Mouse (Mus musculus) retina, embryonic 14.5 days (tissue): Measurements from ENCODE around the gene Ccdc89.

Experiments used
- DNase-seq: peaks from one replicate; pipeline ENCODE4 v3.0.0-alpha.2; 2015; ENCODE audit warnings: low spot score

Gene Ccdc89

DNA sequence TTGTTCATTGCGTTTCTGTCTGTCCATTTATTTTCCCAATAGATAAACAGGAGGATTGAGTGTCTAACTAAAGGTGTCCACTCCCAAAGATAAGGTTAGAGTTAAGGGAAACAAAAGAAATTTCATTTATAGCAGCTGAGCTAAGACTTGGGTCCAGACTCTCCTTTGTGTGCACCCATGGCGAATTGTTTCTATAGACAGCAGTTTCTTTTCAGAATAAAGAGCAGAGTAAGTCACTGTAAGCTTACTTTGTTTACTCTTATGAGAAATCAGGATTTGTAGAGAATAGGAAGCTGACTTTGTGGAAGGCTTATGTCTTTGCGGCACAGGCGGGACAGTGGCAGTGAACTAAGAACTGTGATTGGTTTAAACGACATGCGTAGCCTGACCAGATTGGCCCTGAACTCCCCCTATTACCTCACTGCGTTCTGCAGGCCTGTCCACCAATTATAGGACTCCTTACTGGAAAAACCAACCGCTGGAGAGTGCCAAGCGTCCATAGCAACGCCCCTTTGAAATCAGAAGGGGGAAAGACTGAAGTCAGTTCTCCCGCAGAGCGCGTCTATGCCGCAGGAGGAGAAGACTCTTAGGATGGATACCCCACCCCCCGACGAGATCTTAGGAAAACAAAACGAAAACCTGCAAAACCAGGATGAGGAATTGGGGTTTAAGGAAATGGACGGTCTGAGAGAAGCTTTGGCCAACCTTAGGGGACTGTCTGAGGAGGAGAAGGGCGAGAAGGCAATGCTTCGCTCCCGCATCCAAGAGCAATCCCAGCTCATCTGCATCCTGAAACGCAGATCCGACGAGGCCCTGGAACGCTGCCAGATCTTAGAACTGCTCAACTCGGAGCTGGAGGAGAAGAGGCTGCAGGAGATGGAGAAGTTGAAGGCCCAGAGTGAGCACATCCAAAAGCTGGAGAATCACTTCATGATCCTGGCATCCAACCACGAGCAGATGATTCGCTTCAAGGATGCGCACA lies at the start of gene Ccdc89:
Gene Ccdc89 (plus strand): TSS at position 558 of the 982 bp plus-strand sequence.
- DNase-seq = peak; percentile 87

DNA sequence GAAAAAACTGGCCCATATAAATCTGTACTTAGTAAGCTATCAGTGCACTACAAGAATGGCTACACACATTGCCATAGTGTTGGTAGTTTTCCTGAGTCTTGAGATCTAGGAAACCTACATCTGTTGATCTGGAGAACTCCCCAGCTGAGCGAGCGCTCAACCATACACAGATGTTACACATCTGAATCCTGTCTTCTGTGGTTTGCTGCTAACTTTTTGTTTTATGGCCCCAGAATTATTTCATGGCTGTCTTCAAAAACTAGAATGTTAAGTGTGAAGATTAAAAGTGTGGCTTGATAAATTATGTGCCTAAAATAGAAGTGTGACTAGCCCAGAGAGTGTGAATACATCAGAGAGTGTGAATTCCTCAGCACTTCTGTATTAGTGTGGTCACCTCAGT lies 42.0 kb upstream of the Ccdc89 start:
- DNase-seq = no peak

DNA sequence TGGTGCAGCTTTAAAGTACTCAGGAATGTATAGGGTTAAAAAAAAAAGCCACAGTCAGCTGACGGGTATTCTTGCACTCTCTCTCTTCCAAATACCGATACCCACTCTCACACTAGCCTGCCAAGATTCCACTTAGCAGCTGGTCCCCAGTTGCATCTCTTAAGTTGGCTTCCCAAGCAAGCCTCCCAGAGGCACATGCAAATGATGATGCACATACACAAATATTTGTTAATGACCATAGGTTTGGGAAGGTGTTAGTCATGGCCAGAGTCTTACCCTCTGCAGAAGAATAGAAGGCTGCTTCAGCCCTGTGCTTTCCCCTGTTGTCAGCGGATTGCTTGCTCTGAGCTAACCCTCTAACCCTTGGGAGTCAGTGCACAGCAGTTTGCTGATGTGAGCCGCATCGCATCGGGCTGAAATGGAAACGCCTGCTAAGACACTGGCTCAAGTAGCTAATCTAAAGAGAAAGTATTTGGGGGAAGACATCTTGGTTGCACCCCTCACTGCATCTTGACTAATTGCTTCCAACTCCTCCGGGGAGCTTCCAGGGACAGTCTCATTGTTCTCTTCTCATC lies 39.4 kb upstream of the Ccdc89 start:
- peak; percentile 58 for DNase-seq

- DNase-seq = no peak
These were observed 36.6 kb upstream of the Ccdc89 start for GRCm38 (mm10) chr7:90389765-90390164.

DNA sequence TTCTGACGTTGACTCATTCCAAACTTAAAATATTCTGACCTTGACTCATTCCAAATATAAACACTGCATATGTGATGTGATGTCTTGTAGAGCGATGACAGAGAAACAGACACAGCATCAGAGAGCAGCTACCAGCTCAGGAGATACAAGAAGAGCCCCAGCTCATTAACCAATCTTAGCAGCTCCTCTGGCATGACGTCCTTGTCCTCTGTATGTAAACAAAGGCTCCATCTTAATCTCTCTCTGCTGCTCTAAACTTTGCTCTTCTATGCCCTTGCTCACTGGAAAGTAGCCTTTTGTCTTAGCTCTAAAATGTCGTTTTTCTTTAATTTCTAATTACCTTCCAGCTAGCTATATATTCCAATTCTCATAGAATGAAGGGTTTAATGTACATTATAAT lies 31.3 kb upstream of the Ccdc89 start:
- no peak for DNase-seq

DNA sequence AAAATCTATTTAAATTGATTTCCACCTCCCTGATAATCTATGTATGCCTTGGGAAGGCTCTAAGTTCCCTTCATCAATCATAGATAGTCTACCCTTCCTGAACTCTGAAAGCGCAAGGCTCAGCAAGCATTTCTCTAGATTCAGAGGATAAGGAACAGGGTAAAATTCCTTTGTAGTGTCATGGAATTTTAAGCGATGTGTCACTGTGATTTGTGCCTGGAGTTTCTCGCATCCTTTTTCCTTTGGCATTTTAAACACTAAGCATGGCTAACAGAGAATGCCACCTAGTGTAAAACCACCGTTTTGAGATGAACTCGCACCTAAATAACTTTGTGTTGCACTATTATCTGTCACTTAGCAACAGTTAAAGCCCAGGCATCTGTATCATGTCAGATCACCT lies 30.4 kb upstream of the Ccdc89 start:
- no peak for DNase-seq

DNA sequence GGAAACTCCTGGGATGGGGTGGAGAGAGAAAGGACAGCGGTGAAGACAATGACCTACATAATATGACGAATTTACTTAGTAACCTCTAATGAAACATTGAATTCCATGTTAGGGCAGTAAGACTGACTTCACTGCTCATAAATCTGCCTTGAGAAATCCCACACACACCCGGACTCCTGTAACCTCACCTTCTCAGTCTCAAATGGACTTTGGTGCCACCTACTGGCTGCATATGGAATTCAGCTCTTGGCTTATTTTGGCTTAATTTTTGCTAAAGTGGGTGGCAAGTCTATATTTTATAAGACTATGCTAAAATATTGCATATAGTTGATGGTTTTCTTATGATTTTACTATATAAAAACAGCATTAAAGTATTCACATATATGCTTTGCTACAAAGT lies 16.4 kb upstream of the Ccdc89 start:
- DNase-seq = peak; percentile 73

DNA sequence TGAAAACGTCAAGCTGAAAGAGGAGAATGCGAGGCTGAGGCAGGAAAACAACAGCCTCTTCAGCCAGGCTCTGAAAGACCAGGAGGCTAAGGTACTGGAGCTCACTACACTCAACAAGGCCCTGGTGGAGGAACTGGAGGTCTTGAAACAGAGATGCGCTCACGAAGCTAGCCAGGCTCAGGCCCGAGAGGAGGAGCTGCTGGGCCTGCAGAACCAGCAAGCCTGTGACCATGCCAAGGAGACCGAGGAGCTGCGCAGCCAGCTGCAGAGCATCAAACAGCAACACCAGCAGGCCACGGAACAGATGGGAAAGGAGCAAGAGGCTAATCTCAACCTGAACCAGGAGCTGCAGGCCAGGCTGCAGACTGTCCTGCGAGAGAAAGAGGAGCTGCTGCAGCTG lies 629 bp downstream of the Ccdc89 start:
- no peak for DNase-seq

DNA sequence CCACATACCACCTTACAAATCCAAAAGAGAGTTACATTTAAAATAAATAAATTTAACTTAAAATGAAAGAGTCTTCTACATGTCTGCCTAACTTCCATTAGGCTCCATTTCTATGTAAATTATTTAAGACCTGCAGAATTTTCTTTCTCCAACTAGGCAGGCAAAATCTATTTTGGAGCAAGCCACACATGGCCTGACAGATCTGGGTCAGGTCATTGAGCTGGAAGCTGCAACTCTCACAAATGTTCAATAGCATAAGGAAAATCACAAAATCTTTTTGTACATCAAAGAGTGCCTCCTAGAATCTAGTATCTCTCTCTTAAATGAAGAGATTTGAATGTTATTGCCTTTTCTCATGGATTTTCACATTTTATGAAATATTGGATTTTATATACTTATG lies 5.8 kb downstream of the Ccdc89 start:
- peak; percentile 65 for DNase-seq

GRCm38 (mm10) chr7:90440044-90440443 lies 13.7 kb downstream of the Ccdc89 start:
- DNase-seq = no peak

GRCm38 (mm10) chr7:90442070-90442469 lies 15.7 kb downstream of the Ccdc89 start:
- DNase-seq = no peak

DNA sequence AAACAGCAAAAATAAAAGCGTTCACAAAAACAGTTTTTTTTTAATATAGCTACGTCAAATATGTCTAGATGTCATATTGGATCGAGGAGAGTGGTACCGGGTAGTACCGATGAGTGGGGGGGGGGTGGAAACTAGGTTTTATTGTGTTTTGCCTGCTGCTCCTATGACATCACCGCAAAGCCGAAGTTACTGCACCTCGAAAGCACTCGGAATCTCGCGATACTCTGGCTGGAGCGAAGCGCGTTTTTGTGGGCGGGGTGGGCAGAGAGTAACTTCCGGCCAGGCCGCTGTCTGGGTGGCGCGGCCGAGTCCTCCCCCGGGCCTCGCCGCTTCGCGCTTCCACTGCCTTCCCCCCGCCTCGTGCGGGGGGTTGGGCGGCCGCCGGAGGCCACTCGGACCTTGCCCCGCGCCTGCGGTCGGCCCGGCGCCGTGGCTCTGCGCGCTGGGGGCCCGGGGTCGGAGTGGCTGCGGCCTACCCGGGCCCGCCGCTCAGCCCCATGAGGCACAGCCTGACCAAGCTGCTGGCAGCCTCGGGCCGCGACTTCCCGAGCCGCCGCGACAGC lies 16.2 kb downstream of the Ccdc89 start, which contains the start of gene Crebzf:
Gene Crebzf (plus strand): TSS at position 212 of the 563 bp plus-strand sequence.
- peak; percentile 98 for DNase-seq

DNA sequence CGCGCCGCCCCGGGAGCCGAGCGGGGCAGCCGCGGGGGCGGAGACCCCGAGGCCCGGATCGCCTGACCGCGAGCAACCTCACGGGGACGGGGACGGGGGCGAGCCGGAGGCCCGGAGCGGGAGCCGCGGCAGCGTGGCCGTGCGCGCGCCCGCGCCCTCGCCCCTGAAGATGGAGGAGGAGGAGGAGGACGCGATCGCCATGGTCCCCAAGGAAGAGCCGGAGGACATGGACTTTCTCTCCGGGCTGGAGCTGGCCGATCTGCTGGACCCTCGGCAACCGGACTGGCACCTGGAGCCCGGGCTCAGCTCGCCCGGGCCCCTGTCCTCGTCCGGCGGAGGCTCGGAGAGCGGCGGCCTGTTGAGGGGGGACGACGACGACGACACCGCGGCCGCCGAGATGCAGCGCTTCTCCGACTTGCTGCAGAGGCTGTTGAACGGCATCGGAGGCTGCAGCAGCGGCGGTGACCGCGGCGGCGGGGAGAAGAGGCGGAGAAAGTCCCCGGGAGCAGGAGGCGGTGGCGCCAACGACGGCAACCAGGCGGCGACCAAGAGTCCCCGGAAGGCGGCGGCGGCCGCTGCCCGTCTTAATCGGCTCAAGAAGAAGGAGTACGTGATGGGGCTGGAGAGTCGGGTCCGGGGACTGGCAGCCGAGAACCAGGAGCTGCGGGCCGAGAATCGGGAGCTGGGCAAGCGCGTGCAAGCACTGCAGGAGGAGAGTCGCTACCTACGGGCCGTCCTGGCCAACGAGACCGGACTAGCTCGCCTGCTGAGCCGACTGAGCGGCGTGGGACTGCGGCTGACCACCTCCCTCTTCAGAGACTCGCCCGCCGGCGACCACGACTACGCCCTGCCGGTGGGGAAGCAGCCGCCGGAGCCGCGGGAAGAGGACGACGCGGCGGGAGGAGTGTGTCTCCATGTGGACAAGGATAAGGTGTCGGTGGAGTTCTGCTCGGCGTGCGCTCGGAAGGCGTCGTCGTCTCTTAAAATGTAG lies 17.0 kb downstream of the Ccdc89 start:
- peak; percentile 67 for DNase-seq

- no peak for DNase-seq
These were observed 17.8 kb downstream of the Ccdc89 start for GRCm38 (mm10) chr7:90444206-90444605.

DNA sequence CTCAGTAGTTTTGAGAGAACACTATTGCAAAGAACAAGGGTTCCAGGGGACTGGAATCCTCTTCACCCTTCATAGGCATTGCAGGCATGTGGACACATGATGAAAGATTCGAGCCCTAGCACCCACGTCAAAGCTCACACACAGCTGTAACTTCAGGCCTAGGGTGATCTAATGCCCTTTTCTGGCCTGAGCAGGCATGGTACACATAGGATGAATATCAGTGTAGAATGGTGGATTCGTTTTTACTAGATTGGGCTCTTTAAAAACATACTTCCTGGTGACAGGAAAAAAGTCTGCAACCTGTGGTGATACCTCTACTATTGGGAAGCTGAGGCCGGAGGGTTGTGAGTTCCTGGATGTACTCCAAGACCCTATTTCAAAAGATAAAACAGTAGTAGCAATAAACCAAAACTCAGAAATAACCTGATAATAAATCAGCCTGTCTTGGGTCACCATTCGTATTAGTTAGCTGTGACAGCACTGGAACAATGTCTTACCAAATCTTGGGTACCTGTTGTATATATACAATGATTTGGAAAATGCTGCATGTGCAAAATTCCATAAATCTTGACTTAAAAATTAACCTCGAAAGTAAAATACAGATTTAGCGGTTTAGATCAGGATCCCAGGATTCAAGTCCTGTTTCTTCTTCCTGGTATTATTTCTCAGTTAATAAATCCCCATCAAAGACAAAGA lies 29.9 kb downstream of the Ccdc89 start:
- DNase-seq = no peak

DNA sequence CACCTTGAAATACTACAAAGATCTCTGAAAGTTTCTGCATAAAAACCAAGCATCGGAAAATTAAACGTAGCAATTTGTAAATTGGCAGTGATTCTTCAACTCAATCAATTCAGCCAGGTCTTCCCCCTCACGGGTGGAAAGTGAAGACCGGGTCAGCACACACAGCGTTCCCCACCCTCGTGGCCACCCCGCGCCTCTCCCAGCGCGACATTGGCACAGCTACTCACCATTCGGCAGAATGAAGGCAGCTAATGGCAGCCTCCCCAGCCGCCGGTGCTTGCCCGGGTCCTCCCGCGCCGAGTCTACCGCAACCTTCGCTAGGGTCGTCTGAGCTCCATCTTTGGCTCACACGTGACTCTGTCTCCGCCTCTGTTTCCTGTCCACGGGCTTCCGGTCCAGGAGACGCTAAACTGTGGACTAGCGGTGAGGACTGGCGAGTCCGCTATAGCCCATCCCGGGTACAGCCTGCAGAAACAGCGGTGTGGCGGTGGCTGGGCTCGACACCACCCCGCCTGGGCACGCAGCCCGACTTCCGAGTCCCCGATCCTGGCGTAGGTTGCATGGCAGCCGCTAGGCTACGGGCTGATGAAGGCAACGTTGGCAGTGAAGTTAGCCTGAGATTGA lies 30.6 kb downstream of the Ccdc89 start, which contains the start of gene Tmem126a:
Gene Tmem126a (minus strand): TSS at position 385 of the 624 bp plus-strand sequence.
- DNase-seq = peak; percentile 89

- peak; percentile 31 for DNase-seq
These were observed 31.1 kb downstream of the Ccdc89 start for GRCm38 (mm10) chr7:90457517-90457916.

GRCm38 (mm10) chr7:90460330-90460729 lies 34.0 kb downstream of the Ccdc89 start:
- DNase-seq = no peak

- peak; percentile 46 for DNase-seq
These were observed 34.6 kb downstream of the Ccdc89 start for GRCm38 (mm10) chr7:90460930-90461329.

DNA sequence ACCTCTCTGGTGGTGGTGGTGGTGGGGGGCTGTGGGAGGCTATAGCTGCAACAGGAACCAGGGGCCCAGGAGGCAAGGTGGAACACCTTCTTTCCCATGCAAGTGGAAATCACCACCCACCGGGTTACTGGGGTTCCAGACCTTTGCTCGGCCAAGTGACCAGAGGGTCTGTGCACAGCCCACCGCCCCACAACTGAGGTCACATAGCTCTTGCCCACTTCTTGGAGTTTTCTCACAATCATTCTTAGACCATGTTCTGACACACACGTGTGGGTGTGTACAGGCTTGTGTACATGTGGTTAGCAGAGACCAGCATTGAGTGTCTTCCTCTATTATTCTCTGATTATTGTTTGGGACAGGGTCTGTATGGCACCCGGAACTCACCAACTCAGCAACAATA lies 35.1 kb downstream of the Ccdc89 start:
- no peak for DNase-seq
